Mouse (Mus musculus): ENCODE measurements around the gene Pcare. TPM values are rescaled to one million over a fixed set of nuclear protein-coding genes. Genes with fewer than 3 reads are reported as not detected.
A peak's percentile ranks its signal among the peaks of the same experiment; 100 is the strongest.
"Not testable (repeated sequence)": the region's sequence is repeated elsewhere in the genome, so short reads cannot be mapped to it uniquely, and the experiment has no call there.

Gene Pcare
- not detected for total RNA-seq (2022)

GRCm38 (mm10) chr17:71752831-71753230 lies at the start of gene Pcare:
Pcare (minus strand) TSS chr17:71752894.
- no peak for DNase-seq (ENCODE audit: low spot score in 2 of 2)

- no peak for DNase-seq (ENCODE audit: low spot score in 2 of 2)
Observed at GRCm38 (mm10) chr17:71795521-71796205, 43.0 kb upstream of the Pcare start.

- no peak for DNase-seq (ENCODE audit: low spot score in 2 of 2)
Observed at GRCm38 (mm10) chr17:71791622-71792021, 38.9 kb upstream of the Pcare start.

- no peak for DNase-seq (ENCODE audit: low spot score in 2 of 2)
Observed at GRCm38 (mm10) chr17:71791109-71791508, 38.4 kb upstream of the Pcare start.

GRCm38 (mm10) chr17:71786456-71786855 lies 33.8 kb upstream of the Pcare start:
- DNase-seq (ENCODE audit: low spot score in 2 of 2), result no peak

- DNase-seq (ENCODE audit: low spot score in 2 of 2), result no peak
Observed at GRCm38 (mm10) chr17:71783366-71783735, 30.7 kb upstream of the Pcare start.

- DNase-seq (ENCODE audit: low spot score in 2 of 2), result no peak
Observed at GRCm38 (mm10) chr17:71782699-71783365, 30.1 kb upstream of the Pcare start.

GRCm38 (mm10) chr17:71782242-71782698 lies 29.6 kb upstream of the Pcare start:
- peak in 1 of 2 experiments; percentile 9 for DNase-seq (ENCODE audit: low spot score in 2 of 2)

- peak in 1 of 2 experiments; percentile 27 for DNase-seq (ENCODE audit: low spot score in 2 of 2)
Observed at GRCm38 (mm10) chr17:71780945-71781344, 28.3 kb upstream of the Pcare start.

- DNase-seq (ENCODE audit: low spot score in 2 of 2), result no peak
Observed at GRCm38 (mm10) chr17:71780490-71780889, 27.8 kb upstream of the Pcare start.

GRCm38 (mm10) chr17:71778696-71779095 lies 26.0 kb upstream of the Pcare start:
- no peak for DNase-seq (ENCODE audit: low spot score in 2 of 2)

GRCm38 (mm10) chr17:71775279-71775678 lies 22.6 kb upstream of the Pcare start:
- no peak for DNase-seq (ENCODE audit: low spot score in 2 of 2)

- DNase-seq (ENCODE audit: low spot score in 2 of 2), result no peak
Observed at GRCm38 (mm10) chr17:71774173-71774572, 21.5 kb upstream of the Pcare start.

- no peak for DNase-seq (ENCODE audit: low spot score in 2 of 2)
Observed at GRCm38 (mm10) chr17:71770696-71771095, 18.0 kb upstream of the Pcare start.

- DNase-seq (ENCODE audit: low spot score in 2 of 2), result no peak
Observed at GRCm38 (mm10) chr17:71769564-71769963, 16.9 kb upstream of the Pcare start.

- DNase-seq (ENCODE audit: low spot score in 2 of 2), result not testable (repeated sequence)
Observed at GRCm38 (mm10) chr17:71768173-71768572, 15.5 kb upstream of the Pcare start, which contains the start of gene Clip4. Clip4 (plus strand) TSS chr17:71768473.

- no peak for DNase-seq (ENCODE audit: low spot score in 2 of 2)
Observed at GRCm38 (mm10) chr17:71760536-71760935, 7.8 kb upstream of the Pcare start.

- no peak for DNase-seq (ENCODE audit: low spot score in 2 of 2)
Observed at GRCm38 (mm10) chr17:71749616-71750168, 3.0 kb downstream of the Pcare start.

GRCm38 (mm10) chr17:71747561-71747960 lies 5.1 kb downstream of the Pcare start:
- no peak for DNase-seq (ENCODE audit: low spot score in 2 of 2)

GRCm38 (mm10) chr17:71746114-71746513 lies 6.6 kb downstream of the Pcare start:
- DNase-seq (ENCODE audit: low spot score in 2 of 2), result no peak

GRCm38 (mm10) chr17:71742935-71743334 lies 9.8 kb downstream of the Pcare start:
- DNase-seq (ENCODE audit: low spot score in 2 of 2), result no peak

- DNase-seq (ENCODE audit: low spot score in 2 of 2), result no peak
Observed at GRCm38 (mm10) chr17:71742156-71742555, 10.5 kb downstream of the Pcare start.

GRCm38 (mm10) chr17:71736442-71736841 lies 16.3 kb downstream of the Pcare start:
- no peak for DNase-seq (ENCODE audit: low spot score in 2 of 2)
